Mouse (Mus musculus) heart, postnatal 14 days (tissue): ENCODE results near the gene Celf1. TPM values are rescaled to one million over a fixed set of nuclear protein-coding genes. Genes with fewer than 3 reads are reported as not detected.

Experiments
- DNase-seq, 2 experiments: peaks; one replicate each; pipeline ENCODE4 v3.0.0; 2021 to 2022
- intact Hi-C: fragments of 180-260 bp; cut with DNase I; formaldehyde crosslinking; loops from one replicate; pipeline ENCODE4 v1.15.1; 2025
- total RNA-seq, 2 experiments: library from RNA; stranded (reverse); gene quantifications; 2 replicates each; pipeline ENCODE4 v1.2.3; 2021

Gene Celf1
- total RNA-seq, 2 experiments from 2014 or later = 87.1 to 89.0 TPM

GRCm38 (mm10) chr2:91053181-91053933 is 113.2 kb downstream of the Celf1 start:
- intact Hi-C loops = no loop called here
- no peak for DNase-seq

GRCm38 (mm10) chr2:91053934-91054382 is 113.8 kb downstream of the Celf1 start, which contains the start of gene Psmc3:
Psmc3 (plus strand) TSS chr2:91054009.
- intact Hi-C loops = no loop called here

GRCm38 (mm10) chr2:91058435-91058834 is 118.3 kb downstream of the Celf1 start:
- intact Hi-C loops = no loop called here
- DNase-seq = no peak

More at GRCm38 (mm10) chr2:91053934-91054382, 113.8 kb downstream of the Celf1 start, which contains the start of gene Psmc3:
- DNase-seq = peak; percentile 98 to 99

GRCm38 (mm10) chr2:91059376-91059775 is 119.2 kb downstream of the Celf1 start:
- intact Hi-C loops = no loop called here
- DNase-seq = no peak

- intact Hi-C loops = loop anchor here (1.0 to 2.0 kb wide), 3 partner anchors 42 to 194 kb away; partner anchors contain the start of gene Celf1
- DNase-seq = peak; percentile 54 to 69
Observed at GRCm38 (mm10) chr2:91060544-91061355, 120.6 kb downstream of the Celf1 start.

- peak; percentile 50 to 69 for DNase-seq
- intact Hi-C loops = loop anchor here (1.0 to 2.0 kb wide), 3 partner anchors 43 to 196 kb away; partner anchors contain the start of gene Celf1
Observed at GRCm38 (mm10) chr2:91061849-91062481, 121.8 kb downstream of the Celf1 start.

- DNase-seq = no peak
- intact Hi-C loops = no loop called here
Observed at GRCm38 (mm10) chr2:91062779-91063606, 122.8 kb downstream of the Celf1 start.

- DNase-seq = no peak
- intact Hi-C loops = no loop called here
Observed at GRCm38 (mm10) chr2:91064211-91064610, 124.0 kb downstream of the Celf1 start.

GRCm38 (mm10) chr2:91065544-91065943 is 125.4 kb downstream of the Celf1 start:
- intact Hi-C loops = no loop called here

GRCm38 (mm10) chr2:91066455-91066854 is 126.3 kb downstream of the Celf1 start:
- intact Hi-C loops = no loop called here
- DNase-seq = peak in 1 of 2 experiments; percentile 67

More at GRCm38 (mm10) chr2:91065544-91065943, 125.4 kb downstream of the Celf1 start:
- DNase-seq = peak in 1 of 2 experiments; percentile 69

GRCm38 (mm10) chr2:91068162-91068871 is 128.1 kb downstream of the Celf1 start:
- no peak for DNase-seq
- intact Hi-C loops = no loop called here

- intact Hi-C loops = no loop called here
- no peak for DNase-seq
Observed at GRCm38 (mm10) chr2:91068872-91069165, 128.6 kb downstream of the Celf1 start.

Other genes with a start within 250 kb of the Celf1 start
- gene Fnbp4, start 195.0 kb upstream of the Celf1 start, total RNA-seq = 10 to 100 TPM; 24.5 to 30.2 TPM
- 1 to 10 TPM; 1.2 to 1.3 TPM for gene Agbl2, start 157.7 kb upstream of the Celf1 start, total RNA-seq
- gene Mtch2, start 93.2 kb upstream of the Celf1 start, total RNA-seq = 100 to 1,000 TPM; 184 to 190 TPM
- 1 to 10 TPM; 4.3 to 6.3 TPM for gene C1qtnf4, start 54.5 kb upstream of the Celf1 start, total RNA-seq
- gene Kbtbd4, start 35.6 kb upstream of the Celf1 start, total RNA-seq = 10 to 100 TPM; 19.3 to 22.6 TPM
- gene Ndufs3, start 35.6 kb upstream of the Celf1 start, total RNA-seq = 100 to 1,000 TPM; 752 to 790 TPM
- gene Rapsn, start 95.2 kb downstream of the Celf1 start, total RNA-seq = 10 to 100 TPM; 11.6 to 12.4 TPM
- gene Psmc3, start 113.6 kb downstream of the Celf1 start, total RNA-seq = 100 to 1,000 TPM; 209 to 211 TPM
- gene Slc39a13, start 130.0 kb downstream of the Celf1 start, total RNA-seq = 10 to 100 TPM; 24.7 to 25.5 TPM
- gene Spi1, start 142.0 kb downstream of the Celf1 start, total RNA-seq = 1 to 10 TPM; 4.1 TPM
- gene Mybpc3, start 177.8 kb downstream of the Celf1 start, total RNA-seq = 1,000 to 10,000 TPM; 1,701 to 1,920 TPM
- 1 to 10 TPM; 6.6 to 7.7 TPM for gene Madd, start 243.5 kb downstream of the Celf1 start, total RNA-seq